Mouse (Mus musculus) neural tube, postnatal 0 days (tissue): ENCODE results near the gene Bub1b. TPM values are rescaled to one million over a fixed set of nuclear protein-coding genes. Genes with fewer than 3 reads are reported as not detected.

ENCODE experiments used
- polyA plus RNA-seq: library from polyadenylated mRNA; unstranded; fragments of >200 nt; fragmentation: Nextera tagmentation; extraction: Ambion mirVana; gene quantifications from 2 replicates; pipeline ENCODE4 v1.2.1, GENCODE M21; 2015

The Bub1b gene
- polyA plus RNA-seq: 3.6 and 4.9 TPM in 2 replicates

GRCm38 (mm10) chr2:118597673-118598568, at the start of gene Bub1b:
Gene Bub1b (plus strand): TSS chr2:118598211.

GRCm38 (mm10) chr2:118549507-118550473, 48.2 kb upstream of the Bub1b start, which contains the start of gene Bmf:
Gene Bmf (minus strand): TSS chr2:118549687.

GRCm38 (mm10) chr2:118662902-118663803, 65.1 kb downstream of the Bub1b start, which contains the start of gene Pak6:
Gene Pak6 (plus strand): TSS chr2:118663303.

Other genes starting within 250 kb of the Bub1b start
- gene Gpr176, start 224.8 kb upstream of the Bub1b start, polyA plus RNA-seq: 8.6 and 10.9 TPM in 2 replicates
- 6.9 and 7.6 TPM in 2 replicates for gene Eif2ak4, start 209.6 kb upstream of the Bub1b start, polyA plus RNA-seq
- 343 and 352 TPM in 2 replicates for gene Srp14, start 118.5 kb upstream of the Bub1b start, polyA plus RNA-seq
- gene Bmf, start 48.5 kb upstream of the Bub1b start, polyA plus RNA-seq: 1.0 and 1.4 TPM in 2 replicates
- 42.7 and 53.9 TPM in 2 replicates for gene Pak6, start 65.1 kb downstream of the Bub1b start, polyA plus RNA-seq
- gene Ankrd63, start 105.8 kb downstream of the Bub1b start, polyA plus RNA-seq: not detected in 2 replicates
- gene Plcb2, start 130.2 kb downstream of the Bub1b start, polyA plus RNA-seq: 0.79 and 0.81 TPM in 2 replicates
- 19.2 and 20.5 TPM in 2 replicates for gene Inafm2, start 147.5 kb downstream of the Bub1b start, polyA plus RNA-seq
- gene Ccdc9b, start 164.4 kb downstream of the Bub1b start, polyA plus RNA-seq: 0.88 and 0.92 TPM in 2 replicates
- not detected in 2 replicates for gene Phgr1, start 174.6 kb downstream of the Bub1b start, polyA plus RNA-seq
- 83.1 and 84.1 TPM in 2 replicates for gene Disp2, start 181.5 kb downstream of the Bub1b start, polyA plus RNA-seq
- gene Knstrn, start 215.8 kb downstream of the Bub1b start, polyA plus RNA-seq: 7.9 and 9.6 TPM in 2 replicates